Mouse (Mus musculus) neural tube, embryonic 15.5 days (tissue): Measurements from ENCODE around the gene Rassf9. TPM values are rescaled to one million over a fixed set of nuclear protein-coding genes. Genes with fewer than 3 reads are reported as not detected.

Experiments used
- ATAC-seq: fragments of 200-750 bp; cut with Nextera tagmentation; 2 replicates; pipeline ENCODE4 v1.8.0; 2017; ENCODE audit warnings: mild to moderate bottlenecking, moderate TSS enrichment, moderate library complexity; ENCODE audit not compliant: low FRiP score
- H3K27ac ChIP-seq: fragments of 300-500 bp; sonication (generic); replicated peaks from 2 replicates; pipeline ENCODE4 v1.5.1; 2015; ENCODE audit warnings: mild to moderate bottlenecking, inconsistent platforms
- H3K27me3 ChIP-seq: fragments of 300-500 bp; sonication (generic); replicated peaks from 2 replicates; pipeline ENCODE4 v1.6.1; 2015; ENCODE audit warnings: inconsistent platforms
- H3K36me3 ChIP-seq: fragments of 300-500 bp; sonication (generic); 2 replicates; pipeline ENCODE4 v1.6.1; 2015; ENCODE audit warnings: inconsistent platforms
- H3K4me1 ChIP-seq: fragments of 300-500 bp; sonication (generic); 2 replicates; pipeline ENCODE4 v1.6.1; 2015; ENCODE audit warnings: inconsistent platforms
- H3K4me2 ChIP-seq: fragments of 300-500 bp; sonication (generic); 2 replicates; pipeline ENCODE4 v1.6.1; 2015; ENCODE audit warnings: inconsistent platforms, mild to moderate bottlenecking, moderate library complexity
- H3K4me3 ChIP-seq: fragments of 300-500 bp; sonication (generic); replicated peaks from 2 replicates; pipeline ENCODE4 v1.5.1; 2015; ENCODE audit warnings: mild to moderate bottlenecking, inconsistent platforms
- H3K9ac ChIP-seq: fragments of 300-500 bp; sonication (generic); replicated peaks from 2 replicates; pipeline ENCODE4 v1.6.1; 2015; ENCODE audit warnings: mild to moderate bottlenecking, inconsistent platforms
- H3K9me3 ChIP-seq: fragments of 300-500 bp; sonication (generic); replicated peaks from 2 replicates; pipeline ENCODE4 v1.6.1; 2016; ENCODE audit warnings: inconsistent platforms
- WGBS: fragments of 180-500 bp; shearing (Covaris S2); methylation state at CpG from one replicate; pipeline ENCODE4 v1.1.7; 2015; ENCODE audit warnings: mixed read lengths; 5-methylcytosine and 5-hydroxymethylcytosine counted together
- polyA plus RNA-seq: library from polyadenylated mRNA; unstranded; fragments of >200 nt; fragmentation: Nextera tagmentation; extraction: Ambion mirVana; gene quantifications from 2 replicates; pipeline ENCODE4 v1.2.1, GENCODE M21; 2015

The Rassf9 gene
- polyA plus RNA-seq, 1 experiment from 2014 or later: 2.0 TPM

DNA sequence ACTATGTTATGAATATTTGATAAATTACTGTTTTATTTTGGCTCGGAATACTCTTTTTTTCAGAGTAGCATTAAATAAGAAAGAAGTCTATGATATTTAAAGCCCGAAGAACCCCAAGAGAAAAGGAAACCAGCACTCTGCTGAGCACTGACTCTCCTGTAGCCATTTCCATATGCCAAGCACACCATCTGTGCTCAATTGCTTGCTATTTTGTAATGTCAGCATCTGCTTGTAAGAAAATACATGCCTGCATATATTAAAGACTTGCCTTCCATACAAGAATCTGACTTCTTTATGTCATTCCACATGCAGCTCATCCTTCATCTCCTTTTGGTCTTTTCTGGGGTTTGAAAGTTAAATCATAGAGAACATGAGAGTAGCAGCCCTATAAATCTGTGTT, 82.3 kb downstream of the Rassf9 start:
- Histone ChIP-seq H3K4me1 (no peaks in the 10 kb centered on the region), H3K4me3 (no peak overlapping the region), H3K27ac (no peak overlapping the region), H3K9me3 (no peaks in the 10 kb centered on the region), H3K27me3 (no peaks in the 10 kb centered on the region), H3K36me3 (no peaks in the 10 kb centered on the region), H3K9ac (no peak overlapping the region), H3K4me2 (no peak overlapping the region)
- ATAC-seq: no peak
- 76% methylated on average over 2 of the region's 2 CpGs for WGBS

Other genes with a start within 250 kb of the Rassf9 start
- 7.9 and 11.3 TPM in 2 replicates for gene Nts, start 21.7 kb upstream of the Rassf9 start, polyA plus RNA-seq